Mouse (Mus musculus) megakaryocyte progenitor cell, adult 5-6 weeks (primary cell): Measurements from ENCODE around the gene Fgf10. TPM values are rescaled to one million over a fixed set of nuclear protein-coding genes. Genes with fewer than 3 reads are reported as not detected.

Source experiments
- ATAC-seq: replicated peaks from 2 replicates; pipeline ENCODE4 v1.8.0; 2016; ENCODE audit warnings: mild to moderate bottlenecking, moderate TSS enrichment, inconsistent platforms; ENCODE audit not compliant: poor library complexity
- total RNA-seq, 2 experiments: library from RNA; stranded (forward) in 1 of 2; stranded (reverse) in 1 of 2; fragments of 157-497, 149-512 nt in 1 of 2; fragments of 200-1000 nt in 1 of 2; gene quantifications; 2 replicates each; pipeline versions ENCODE4 v1.2.3 to v1.2.4; 2015 to 2017

The Fgf10 gene
- total RNA-seq (2015): not detected in 2 replicates
- not detected in 2 replicates for total RNA-seq (2017)

DNA sequence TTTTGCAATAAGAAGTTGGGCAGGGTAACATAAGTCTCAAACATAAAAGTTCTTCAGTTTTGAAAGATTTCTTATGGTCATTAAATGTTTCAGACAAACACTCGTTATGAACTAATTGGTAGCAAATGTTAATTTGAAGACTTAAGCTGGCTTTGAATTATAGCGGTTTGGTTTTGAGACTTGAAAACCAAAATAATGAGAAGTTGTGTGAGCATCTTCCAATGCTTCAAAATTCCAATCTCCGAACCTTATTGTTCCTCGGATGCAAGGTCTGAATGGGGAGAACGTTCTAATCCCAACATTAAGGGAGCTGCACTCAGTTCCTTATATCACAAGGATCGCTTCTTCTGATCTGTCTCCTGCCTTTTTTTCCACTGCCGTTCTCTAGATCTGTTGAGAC lies at the start of gene Fgf10:
Gene Fgf10 (plus strand): TSS at position 301 of the 400 bp plus-strand sequence.
- ATAC-seq: no peak

DNA sequence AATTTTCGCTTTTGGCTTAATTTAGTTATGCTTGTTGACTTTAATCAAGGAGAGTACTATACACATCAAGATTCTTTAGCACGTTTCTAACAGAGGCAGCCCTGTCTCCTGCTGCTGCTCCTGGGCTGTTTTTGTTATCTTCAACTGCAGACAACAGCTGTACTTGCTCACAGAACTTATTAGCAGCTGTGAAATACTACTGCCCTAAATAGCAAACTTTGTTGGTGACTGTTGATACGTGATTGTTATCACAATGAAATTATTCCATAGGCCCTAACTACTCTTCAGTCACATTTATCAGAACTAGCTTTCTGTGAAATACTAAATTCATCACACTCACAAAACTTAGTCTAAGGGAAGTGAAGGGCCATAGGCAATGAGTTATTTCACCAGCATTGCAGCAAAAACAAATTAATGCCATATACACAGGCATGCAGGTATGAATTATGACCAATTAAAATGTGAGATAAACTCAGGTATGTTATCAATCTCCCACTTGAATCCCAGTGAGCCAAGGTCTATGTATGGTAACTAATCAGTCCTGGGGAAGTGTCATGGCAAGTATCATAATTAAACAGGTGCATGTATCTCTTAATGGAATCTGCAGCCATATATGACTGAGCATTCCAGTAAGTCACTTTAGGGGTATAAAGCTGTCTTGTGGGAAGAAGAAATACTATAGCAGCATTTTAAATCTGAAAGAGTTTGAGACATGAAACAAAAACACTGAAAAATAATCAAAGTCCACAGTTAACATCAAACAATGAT lies 39.7 kb upstream of the Fgf10 start:
- ATAC-seq: no peak

GRCm38 (mm10) chr13:118631500-118631899 lies 38.1 kb upstream of the Fgf10 start:
- no peak for ATAC-seq

GRCm38 (mm10) chr13:118636047-118636446 lies 33.5 kb upstream of the Fgf10 start:
- ATAC-seq: no peak

DNA sequence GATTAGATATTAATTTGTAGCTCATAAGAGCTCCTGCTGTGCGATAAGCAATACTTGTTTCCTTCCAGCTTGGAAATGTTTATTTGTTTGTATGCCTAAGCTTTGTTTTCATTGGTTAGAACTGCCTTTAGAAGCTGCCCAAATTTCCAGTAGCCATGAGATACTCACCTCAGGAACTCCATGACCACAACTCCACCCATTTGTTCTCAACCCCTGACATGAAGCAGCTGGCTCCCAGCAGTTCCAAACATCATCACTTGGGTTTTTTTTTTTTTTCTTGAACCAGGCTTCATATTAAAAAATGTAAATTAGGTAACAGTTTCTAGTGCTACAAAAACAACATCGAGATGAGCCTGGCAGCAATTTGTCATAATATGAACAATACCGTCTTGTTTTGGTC lies 27.0 kb upstream of the Fgf10 start:
- no peak for ATAC-seq

DNA sequence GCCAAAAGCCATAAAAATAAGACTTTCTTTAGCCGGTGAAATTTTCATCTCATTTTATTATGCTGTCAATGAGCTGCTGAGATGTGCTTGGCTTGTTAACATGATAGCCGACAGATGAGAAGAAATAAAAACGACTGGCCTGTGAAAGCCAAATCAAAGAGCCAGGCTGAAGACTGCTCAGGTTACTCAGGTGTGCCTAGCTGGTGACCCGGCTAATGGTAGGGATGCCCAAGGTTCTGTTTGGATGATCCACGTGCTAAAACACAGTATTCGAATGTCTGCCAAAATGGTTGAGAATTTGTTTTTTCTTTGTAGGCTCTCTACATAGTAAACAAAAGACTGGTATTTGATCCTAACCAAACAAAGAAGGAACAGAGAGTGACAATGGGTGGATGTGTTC lies 26.5 kb upstream of the Fgf10 start:
- ATAC-seq: no peak

DNA sequence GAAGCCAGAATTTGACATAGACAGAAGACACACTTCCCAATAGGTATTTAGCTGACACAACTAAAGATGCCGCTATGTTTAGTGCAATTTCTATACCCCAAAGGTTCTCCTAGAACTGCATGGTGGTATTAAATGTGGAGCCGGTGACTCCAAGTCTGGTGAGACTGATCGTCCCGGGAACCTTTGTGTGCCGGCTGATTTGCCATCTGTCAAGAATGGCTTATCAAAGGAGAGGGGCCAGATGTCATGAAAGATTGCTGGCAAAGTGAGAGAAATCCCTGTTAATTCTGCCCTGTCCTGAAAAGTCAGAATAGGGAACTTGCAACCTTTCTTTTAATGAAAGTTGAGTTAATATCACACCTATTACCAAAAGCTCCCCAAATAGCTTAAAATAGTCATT lies 12.6 kb upstream of the Fgf10 start:
- ATAC-seq: no peak

DNA sequence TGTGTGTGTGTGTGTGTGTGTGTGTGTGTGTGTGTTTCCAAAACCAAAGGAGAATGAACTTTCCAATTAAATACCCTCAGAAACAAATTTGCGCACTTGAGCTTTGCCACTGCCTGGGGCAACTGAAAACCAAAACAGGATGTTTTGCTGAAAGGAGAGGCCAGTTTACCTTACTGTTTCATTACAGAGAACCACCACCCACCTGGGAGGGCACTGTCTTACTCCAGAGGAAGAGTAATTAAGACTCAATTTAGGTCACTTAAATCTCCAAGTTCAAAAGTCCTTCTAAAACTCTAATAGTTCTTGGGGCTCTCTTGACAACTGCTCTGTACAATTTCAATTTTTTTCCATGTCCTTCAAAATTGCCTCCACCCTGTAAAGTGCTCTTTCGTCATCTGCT lies 11.6 kb upstream of the Fgf10 start:
- no peak for ATAC-seq

GRCm38 (mm10) chr13:118658608-118659326 lies 10.8 kb upstream of the Fgf10 start:
- ATAC-seq: no peak

- ATAC-seq: peak; percentile 86
These were observed 7.9 kb upstream of the Fgf10 start for GRCm38 (mm10) chr13:118661664-118662063.

DNA sequence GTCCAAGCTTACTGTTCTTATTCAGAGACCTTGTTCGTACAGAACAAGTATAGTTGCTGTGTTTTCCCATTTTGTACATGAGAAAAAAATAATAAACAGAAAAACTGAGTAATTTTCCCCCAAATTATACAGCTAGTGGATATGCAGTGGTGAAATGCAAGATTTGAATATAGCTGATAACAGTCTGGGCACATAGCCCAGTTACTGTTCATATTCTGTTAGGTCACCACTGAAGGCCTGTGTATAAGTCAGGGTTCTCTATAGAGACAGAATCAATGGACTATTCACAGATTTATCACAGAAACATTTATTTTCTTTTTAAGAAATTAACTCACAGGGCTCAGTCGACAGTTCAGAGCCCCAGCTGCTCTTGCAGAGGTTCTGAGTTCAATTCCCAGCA lies 4.7 kb upstream of the Fgf10 start:
- ATAC-seq: no peak

- ATAC-seq: no peak
These were observed 9.6 kb downstream of the Fgf10 start for GRCm38 (mm10) chr13:118679228-118679627.

DNA sequence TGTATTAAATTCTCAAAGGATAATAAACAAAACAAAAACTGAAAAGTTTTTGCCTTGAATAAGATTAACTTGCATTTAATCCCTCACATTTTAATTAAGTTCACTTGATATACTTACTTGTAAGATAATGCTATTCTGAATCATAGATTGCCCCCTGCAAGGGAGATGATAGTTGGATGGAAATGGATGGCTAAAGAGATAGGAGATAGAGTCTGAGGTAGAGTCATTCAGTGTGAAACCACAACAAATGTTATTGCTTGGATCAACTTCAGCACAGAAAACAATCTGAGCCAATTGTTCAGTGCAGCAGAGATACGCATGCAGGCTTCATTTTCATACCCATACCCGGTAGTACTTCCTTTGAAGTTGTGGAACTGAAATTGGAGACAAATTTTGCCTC lies 23.5 kb downstream of the Fgf10 start:
- no peak for ATAC-seq

- ATAC-seq: no peak
These were observed 25.5 kb downstream of the Fgf10 start for GRCm38 (mm10) chr13:118695103-118695502.

DNA sequence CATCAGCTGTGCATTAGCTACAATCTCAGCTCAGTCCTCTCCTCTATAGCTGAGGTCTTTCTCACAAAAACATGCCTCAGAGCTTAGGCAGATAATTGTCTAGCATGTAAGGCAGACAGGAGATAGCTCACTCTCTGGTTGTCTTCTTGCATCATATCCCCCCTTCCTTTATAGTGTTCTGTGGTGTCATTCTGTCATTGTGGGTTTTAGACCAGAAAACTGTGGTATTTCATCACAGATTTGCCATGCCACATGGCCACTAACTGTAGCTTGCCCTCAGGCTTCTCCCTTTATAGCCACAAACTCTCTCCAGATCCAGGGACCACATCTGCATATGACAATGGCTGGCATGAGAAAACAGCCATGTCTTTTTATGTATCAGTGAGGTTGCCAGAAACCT lies 34.1 kb downstream of the Fgf10 start:
- ATAC-seq: peak; percentile 99

DNA sequence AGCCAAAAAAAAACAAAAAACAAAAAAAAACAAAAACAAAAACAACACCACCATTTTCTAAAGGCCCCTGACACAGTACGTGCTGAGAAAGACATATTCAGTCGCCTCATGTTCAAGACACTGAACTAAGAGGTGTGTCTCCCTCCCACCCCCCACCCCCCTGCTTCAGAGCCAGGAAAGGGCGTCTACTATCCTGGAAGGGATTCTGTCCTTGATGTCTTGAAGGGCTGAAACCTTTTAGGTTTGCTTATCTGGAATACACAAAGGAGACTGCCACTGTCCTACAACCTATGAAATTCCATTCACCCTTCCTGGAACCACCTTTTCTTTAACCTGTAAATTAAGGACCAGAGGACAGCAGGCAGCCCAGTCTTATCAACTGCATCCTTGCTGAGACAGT lies 36.1 kb downstream of the Fgf10 start:
- no peak for ATAC-seq

- ATAC-seq: no peak
These were observed 40.3 kb downstream of the Fgf10 start for GRCm38 (mm10) chr13:118709912-118710311.

- no peak for ATAC-seq
These were observed 44.1 kb downstream of the Fgf10 start for GRCm38 (mm10) chr13:118713626-118714150.

DNA sequence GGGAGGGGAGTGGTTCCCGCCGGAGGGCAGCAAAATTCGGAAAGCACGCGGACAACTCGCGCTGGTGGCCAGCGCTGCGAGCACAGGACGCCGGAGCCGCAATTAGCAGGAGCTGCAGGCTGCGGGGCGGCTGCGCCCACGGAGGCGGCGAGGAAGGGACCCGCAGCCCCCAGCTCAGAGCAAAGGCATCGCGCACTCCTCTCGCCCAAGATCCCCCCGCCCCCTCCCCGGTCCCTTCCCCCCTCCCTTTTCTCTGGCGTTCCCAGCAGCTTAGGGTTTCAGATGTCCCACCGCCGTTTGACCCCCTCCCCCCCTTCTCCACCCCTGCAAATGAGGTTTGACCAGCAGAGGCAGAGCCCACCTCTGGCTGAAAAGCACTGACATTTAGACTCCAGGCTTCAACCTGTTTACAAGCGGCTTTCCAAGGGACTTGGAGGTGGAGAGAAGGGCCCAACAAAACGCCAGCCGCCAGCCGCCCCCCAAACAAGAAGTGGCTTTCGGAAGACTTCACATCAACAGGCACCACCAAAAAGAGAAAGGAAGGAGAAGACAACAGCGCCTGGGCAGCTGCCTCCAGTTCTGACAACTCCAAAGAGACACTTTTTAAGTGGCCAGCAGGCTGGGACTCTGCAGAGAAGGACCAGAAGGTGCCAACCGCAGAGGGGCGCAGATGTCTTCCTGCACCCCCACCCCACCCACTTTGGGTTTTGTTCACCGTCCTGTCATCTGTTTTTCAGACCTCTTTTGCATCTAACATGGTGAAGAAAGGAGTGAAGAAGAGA lies 44.9 kb downstream of the Fgf10 start:
- ATAC-seq: peak; percentile 27

DNA sequence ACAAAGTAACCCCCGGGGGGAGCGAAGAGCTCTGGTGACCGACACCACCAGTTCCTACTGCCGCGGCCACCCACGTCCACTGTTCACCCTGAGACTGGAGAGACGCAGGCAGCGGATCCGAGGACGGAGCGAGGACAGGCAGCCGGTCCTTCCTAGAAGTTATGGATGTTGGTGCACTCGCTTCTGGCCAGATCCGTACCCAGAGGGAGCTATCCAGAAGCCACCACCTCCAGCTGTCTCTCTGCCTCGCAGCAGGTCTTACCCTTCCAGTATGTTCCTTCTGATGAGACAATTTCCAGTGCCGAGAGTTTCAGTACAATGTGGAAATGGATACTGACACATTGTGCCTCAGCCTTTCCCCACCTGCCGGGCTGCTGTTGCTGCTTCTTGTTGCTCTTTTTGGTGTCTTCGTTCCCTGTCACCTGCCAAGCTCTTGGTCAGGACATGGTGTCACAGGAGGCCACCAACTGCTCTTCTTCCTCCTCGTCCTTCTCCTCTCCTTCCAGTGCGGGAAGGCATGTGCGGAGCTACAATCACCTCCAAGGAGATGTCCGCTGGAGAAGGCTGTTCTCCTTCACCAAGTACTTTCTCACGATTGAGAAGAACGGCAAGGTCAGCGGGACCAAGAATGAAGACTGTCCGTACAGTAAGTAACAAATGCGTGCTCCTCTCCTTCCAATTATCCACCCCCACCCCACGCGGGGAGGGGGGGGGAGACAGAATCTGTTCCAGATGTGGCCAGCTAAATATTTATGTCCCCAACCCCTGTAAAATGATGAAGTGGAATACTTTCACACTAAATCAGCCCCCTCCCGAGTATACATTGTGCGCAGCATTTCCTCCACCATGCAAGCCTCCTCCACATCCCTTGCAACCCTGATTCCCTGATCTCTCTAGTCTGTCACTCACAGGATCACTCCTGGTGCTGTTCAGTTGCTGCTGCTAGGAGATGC lies 45.8 kb downstream of the Fgf10 start:
- ATAC-seq: peak; percentile 49
